Mouse (Mus musculus) MEL (cell line): Measurements from ENCODE around the gene Rhox1. TPM values are rescaled to one million over a fixed set of nuclear protein-coding genes. Genes with fewer than 3 reads are reported as not detected.

Source experiments
- DNase-seq: peaks from one replicate; pipeline ENCODE4 v3.0.0; 2011; ENCODE audit warnings: low read depth, low spot score
- H3K27ac ChIP-seq: 2 replicates; pipeline ENCODE4 v1.5.1; 2012; ENCODE audit warnings: low read depth, mild to moderate bottlenecking, control low read depth, low read length, moderate library complexity; ENCODE audit not compliant: control insufficient read depth
- H3K27me3 ChIP-seq, 2 experiments: fragments of 150-350 bp in 1 of 2; sonication (generic) in 1 of 2; 2 replicates each; pipeline ENCODE4 v1.6.1; 2012; ENCODE audit warnings: low read length in 2 of 2, mild to moderate bottlenecking in 2 of 2, improper control_type of control experiment in 1 of 2, moderate library complexity in 1 of 2; ENCODE audit not compliant: insufficient read depth in 2 of 2, control insufficient read depth in 1 of 2
- H3K36me3 ChIP-seq, 2 experiments: 2 replicates each; pipeline ENCODE4 v1.6.1; 2012 to 2014; ENCODE audit warnings: low read length in 2 of 2, improper control_type of control experiment in 1 of 2, inconsistent platforms in 1 of 2, mild to moderate bottlenecking in 1 of 2; ENCODE audit not compliant: insufficient read depth in 2 of 2, control insufficient read depth in 1 of 2
- H3K4me1 ChIP-seq, 2 experiments: fragments of 150-350 bp in 1 of 2; sonication (generic) in 1 of 2; 2 replicates each; pipeline ENCODE4 v1.6.1; 2012; ENCODE audit warnings: low read length in 2 of 2, improper control_type of control experiment in 1 of 2, mild to moderate bottlenecking in 1 of 2; ENCODE audit not compliant: insufficient read depth in 2 of 2, control insufficient read depth in 1 of 2
- H3K4me3 ChIP-seq, 2 experiments: fragments of 150-350 bp in 1 of 2; sonication (generic) in 1 of 2; 2 replicates each; pipeline ENCODE4 v1.5.1; 2012; ENCODE audit warnings: low read depth in 2 of 2, low read length in 2 of 2, mild to moderate bottlenecking in 2 of 2, moderate library complexity in 2 of 2, control low read depth in 1 of 2, improper control_type of control experiment in 1 of 2; ENCODE audit not compliant: control insufficient read depth in 1 of 2, insufficient read depth in 1 of 2
- H3K79me2 ChIP-seq: 2 replicates; pipeline ENCODE4 v1.6.1; 2012; ENCODE audit warnings: mild to moderate bottlenecking, low read length, moderate library complexity; ENCODE audit not compliant: control insufficient read depth, poor library complexity, insufficient read depth
- H3K9ac ChIP-seq: 2 replicates; pipeline ENCODE4 v1.6.1; 2012; ENCODE audit warnings: low read depth, mild to moderate bottlenecking, control low read depth, low read length, moderate library complexity; ENCODE audit not compliant: control insufficient read depth, poor library complexity, severe bottlenecking
- H3K9me3 ChIP-seq: fragments of 150-350 bp; sonication (generic); replicated peaks from 2 replicates; pipeline ENCODE4 v1.6.1; 2012; ENCODE audit warnings: mild to moderate bottlenecking, low read length, improper control_type of control experiment, moderate library complexity; ENCODE audit not compliant: insufficient read depth
- CHD1 ChIP-seq: IDR thresholded peaks from 2 replicates; pipeline ENCODE4 v1.6.1; 2012; ENCODE audit warnings: low read depth, mild to moderate bottlenecking, inconsistent platforms, low read length, improper control_type of control experiment
- CTCF ChIP-seq, 3 experiments: IDR thresholded peaks in 2 of 3; conservative IDR thresholded peaks in 1 of 3; 2 replicates each; pipeline ENCODE4 v1.5.1; 2011 to 2012; ENCODE audit warnings: low read length in 3 of 3, low read depth in 2 of 3, mild to moderate bottlenecking in 2 of 3, improper control_type of control experiment in 1 of 3, inconsistent platforms in 1 of 3, mixed read lengths in 1 of 3, moderate library complexity in 1 of 3; ENCODE audit not compliant: control insufficient read depth in 1 of 3, insufficient read depth in 1 of 3, poor library complexity in 1 of 3, severe bottlenecking in 1 of 3
- ELF1 ChIP-seq: IDR thresholded peaks from 2 replicates; pipeline ENCODE4 v1.6.1; 2014; ENCODE audit warnings: low read depth, mild to moderate bottlenecking, inconsistent platforms, low read length, improper control_type of control experiment, moderate library complexity
- ETS1 ChIP-seq: IDR thresholded peaks from 2 replicates; pipeline ENCODE4 v1.6.1; 2012; ENCODE audit warnings: low read depth, mild to moderate bottlenecking, inconsistent platforms, low read length, improper control_type of control experiment, moderate library complexity
- GATA1 ChIP-seq: IDR thresholded peaks from 2 replicates; pipeline ENCODE4 v1.6.1; 2011; ENCODE audit warnings: low read depth, low read length, improper control_type of control experiment
- MAFK ChIP-seq: IDR thresholded peaks from 2 replicates; pipeline ENCODE4 v1.6.1; 2011; ENCODE audit warnings: low read depth, mild to moderate bottlenecking, low read length, improper control_type of control experiment, borderline replicate concordance
- MXI1 ChIP-seq: IDR thresholded peaks from 2 replicates; pipeline ENCODE4 v1.6.1; 2011; ENCODE audit warnings: mild to moderate bottlenecking, low read depth, low read length, improper control_type of control experiment
- NELFE ChIP-seq: IDR thresholded peaks from 2 replicates; pipeline ENCODE4 v1.6.1; 2011; ENCODE audit warnings: low read depth, low read length, improper control_type of control experiment
- NRF1 ChIP-seq: IDR thresholded peaks from 2 replicates; pipeline ENCODE4 v1.6.1; 2014; ENCODE audit warnings: low read depth, mild to moderate bottlenecking, inconsistent platforms, low read length, improper control_type of control experiment, moderate library complexity; ENCODE audit not compliant: poor library complexity, insufficient read depth, severe bottlenecking
- POLR2A ChIP-seq, 2 experiments: IDR thresholded peaks; 2 replicates each; pipeline ENCODE4 v1.6.1; 2011 to 2012; ENCODE audit warnings: low read length in 2 of 2, mild to moderate bottlenecking in 2 of 2, control low read depth in 1 of 2, improper control_type of control experiment in 1 of 2, low read depth in 1 of 2, moderate library complexity in 1 of 2; ENCODE audit not compliant: control insufficient read depth in 1 of 2, insufficient read depth in 1 of 2, poor library complexity in 1 of 2
- POLR2AphosphoS5 ChIP-seq: IDR thresholded peaks from 2 replicates; pipeline ENCODE4 v1.6.1; 2012; ENCODE audit warnings: low read depth, borderline replicate concordance, mild to moderate bottlenecking, inconsistent platforms, low read length, moderate library complexity, mixed read lengths
- RAD21 ChIP-seq: IDR thresholded peaks from 2 replicates; pipeline ENCODE4 v1.6.1; 2011; ENCODE audit warnings: mild to moderate bottlenecking, low read depth, low read length, improper control_type of control experiment
- RCOR1 ChIP-seq: IDR thresholded peaks from 2 replicates; pipeline ENCODE4 v1.6.1; 2012; ENCODE audit warnings: low read depth, mild to moderate bottlenecking, inconsistent platforms, low read length, improper control_type of control experiment
- SMC3 ChIP-seq: IDR thresholded peaks from 2 replicates; pipeline ENCODE4 v1.6.1; 2011; ENCODE audit warnings: low read depth, low read length, improper control_type of control experiment
- TCF12 ChIP-seq: IDR thresholded peaks from 2 replicates; pipeline ENCODE4 v1.6.1; 2014; ENCODE audit warnings: low read depth, mild to moderate bottlenecking, inconsistent platforms, low read length, improper control_type of control experiment, moderate library complexity
- USF2 ChIP-seq, 2 experiments: IDR thresholded peaks; 2 replicates each; pipeline ENCODE4 v1.6.1; 2011 to 2012; ENCODE audit warnings: improper control_type of control experiment in 2 of 2, low read length in 2 of 2, borderline replicate concordance in 1 of 2, inconsistent platforms in 1 of 2, low read depth in 1 of 2, mild to moderate bottlenecking in 1 of 2; ENCODE audit not compliant: insufficient read depth in 1 of 2
- polyA plus RNA-seq, 2 experiments: library from polyadenylated mRNA; stranded (reverse) in 1 of 2; unstranded in 1 of 2; fragments of >175 nt in 1 of 2; fragments of >200 nt in 1 of 2; gene quantifications; 2 replicates each; pipeline versions ENCODE4 v1.2.1 to v1.2.4; 2012; ENCODE audit warnings: low replicate concordance in 2 of 2, low read depth in 1 of 2; ENCODE audit not compliant: insufficient read length in 2 of 2, insufficient read depth in 1 of 2, missing spikeins in 1 of 2
- total RNA-seq: library from RNA; depleted of rRNA; stranded (reverse); fragments of 300-350 nt; gene quantifications from 2 replicates; pipeline ENCODE4 v1.2.3, GENCODE M21; 2012

Rhox1 gene
- total and polyA plus RNA-seq, 3 experiments: not detected

- H3K27ac ChIP-seq: no peak overlapping the region
- no peaks in the 10 kb centered on the region for H3K36me3 ChIP-seq
- H3K27me3 ChIP-seq: no peaks in the 10 kb centered on the region
- H3K9ac ChIP-seq: no peak overlapping the region
- no peaks in the 10 kb centered on the region for H3K4me1 ChIP-seq
- no peaks in the 10 kb centered on the region for H3K9me3 ChIP-seq
- no peaks in the 10 kb centered on the region for H3K79me2 ChIP-seq
- no peak for DNase-seq
- TF ChIP-seq GATA1: no peak
- no peak for TF ChIP-seq NRF1
- no peak for TF ChIP-seq ELF1
- no peak for TF ChIP-seq CHD1
- no peak for TF ChIP-seq RAD21
- no peak for TF ChIP-seq RCOR1
- no peak for TF ChIP-seq USF2 (IDR thresholded peaks at IDR 0.05; ENCODE audit: borderline replicate concordance in 1 of 2, insufficient read depth in 1 of 2, low read depth in 1 of 2, low read length in 2 of 2)
- TF ChIP-seq ETS1: no peak
- TF ChIP-seq SMC3: no peak
- TF ChIP-seq POLR2A (IDR thresholded peaks at IDR 0.05; ENCODE audit: control insufficient read depth in 1 of 2, insufficient read depth in 1 of 2, low read depth in 1 of 2, low read length in 2 of 2, poor library complexity in 1 of 2): no peak
- no peak for TF ChIP-seq MAFK
- no peak for TF ChIP-seq CTCF (IDR thresholded peaks at IDR 0.05 in 2 of 3, conservative IDR thresholded peaks at IDR 0.05 in 1 of 3; ENCODE audit: control insufficient read depth in 1 of 3, insufficient read depth in 1 of 3, low read depth in 2 of 3, low read length in 3 of 3, poor library complexity in 1 of 3, severe bottlenecking in 1 of 3)
- no peak for TF ChIP-seq TCF12
- TF ChIP-seq POLR2AphosphoS5: no peak
- TF ChIP-seq NELFE: no peak
- H3K4me3 ChIP-seq: no peak overlapping the region
These were observed 23.4 kb downstream of the Rhox1 start for GRCm38 (mm10) chrX:37198676-37199075.

GRCm38 (mm10) chrX:37191744-37192379, 30.2 kb downstream of the Rhox1 start:
- Histone ChIP-seq H3K9me3 (no peaks in the 10 kb centered on the region), H3K4me1 (peaks cover 0 to 4% of the 10 kb centered on the region in 2 experiments), H3K4me3 (peak overlapping the region; percentile 92 to 100), H3K36me3 (peaks cover 0 to 7% of the 10 kb centered on the region in 2 experiments; a peak in 3 of 4 replicates), H3K27me3 (no peaks in the 10 kb centered on the region), H3K79me2 (peaks cover 20% of the 10 kb centered on the region), H3K27ac (no peak overlapping the region; the same call in 1 of the 2 replicates), H3K9ac (peak overlapping the region; percentile 81)
- DNase-seq: peak; percentile 50
- TF ChIP-seq ETS1: no peak
- TF ChIP-seq MXI1: peak; percentile 20; the same call in 1 of the 2 replicates
